Mouse (Mus musculus) midbrain, postnatal 0 days (tissue): ENCODE measurements at regions not wholly inside any gene's neighbourhood (a gene's known extent, or its start where the extent isn't known, plus 50 kb on each side); places are given as distances from the start of the nearest gene placed in this dataset.

Source experiments
- ATAC-seq: fragments of 200-750 bp; cut with Nextera tagmentation; 2 replicates; pipeline ENCODE4 v1.8.0; 2017; ENCODE audit warnings: moderate number of reproducible peaks, mild to moderate bottlenecking, moderate TSS enrichment, moderate library complexity; ENCODE audit not compliant: low FRiP score
- DNase-seq: peaks from one replicate; pipeline ENCODE4 v3.0.0-alpha.2; 2015; ENCODE audit warnings: low spot score
- H3K27ac ChIP-seq: fragments of 300-500 bp; sonication (generic); 2 replicates; pipeline ENCODE4 v1.5.1; 2014; ENCODE audit warnings: low read depth, mild to moderate bottlenecking, low read length, mixed read lengths
- H3K27me3 ChIP-seq: fragments of 300-500 bp; sonication (generic); 2 replicates; pipeline ENCODE4 v1.6.1; 2014; ENCODE audit warnings: low read length, control low read depth, mixed read lengths; ENCODE audit not compliant: insufficient read depth
- H3K36me3 ChIP-seq: fragments of 300-500 bp; sonication (generic); 2 replicates; pipeline ENCODE4 v1.6.1; 2014; ENCODE audit warnings: low read length, control low read depth, mixed read lengths; ENCODE audit not compliant: insufficient read depth
- H3K4me1 ChIP-seq: fragments of 300-500 bp; sonication (generic); 2 replicates; pipeline ENCODE4 v1.6.1; 2014; ENCODE audit warnings: mild to moderate bottlenecking, control low read depth, antibody characterized with exemption, low read length, mixed read lengths; ENCODE audit not compliant: insufficient read depth
- H3K4me2 ChIP-seq: fragments of 300-500 bp; sonication (generic); 2 replicates; pipeline ENCODE4 v1.6.1; 2014; ENCODE audit warnings: low read depth, mild to moderate bottlenecking, low read length, mixed read lengths; ENCODE audit not compliant: poor library complexity, severe bottlenecking
- H3K4me3 ChIP-seq: fragments of 300-500 bp; sonication (generic); 2 replicates; pipeline ENCODE4 v1.5.1; 2014; ENCODE audit warnings: low read depth, mild to moderate bottlenecking, low read length, moderate library complexity
- H3K9ac ChIP-seq: fragments of 300-500 bp; sonication (generic); replicated peaks from 2 replicates; pipeline ENCODE4 v1.6.1; 2014; ENCODE audit warnings: mild to moderate bottlenecking, low read length, moderate library complexity, mixed read lengths; ENCODE audit not compliant: poor library complexity, severe bottlenecking
- H3K9me3 ChIP-seq: fragments of 300-500 bp; sonication (generic); 2 replicates; pipeline ENCODE4 v1.6.1; 2016; ENCODE audit warnings: low read length, control low read depth
- CTCF ChIP-seq: IDR thresholded peaks from 2 replicates; pipeline ENCODE4 v1.5.1; 2016; ENCODE audit warnings: antibody characterized with exemption, mild to moderate bottlenecking
- WGBS: fragments of 180-500 bp; shearing (Covaris S2); extraction: QIAGEN DNeasy Blood & Tissue Kit; methylation state at CpG from one replicate; pipeline ENCODE4 v1.1.7; 2014; 5-methylcytosine and 5-hydroxymethylcytosine counted together

- Histone ChIP-seq H3K4me2 (no peak overlapping the region), H3K4me3 (no peak overlapping the region), H3K27ac (0 out of 2 replicates have a peak overlapping the region, but pooled peaks have one; percentile 67), H3K27me3 (no peaks in the 10 kb centered on the region), H3K9ac (no peak overlapping the region), H3K4me1 (0 out of 2 replicates have a peak, but pooled peaks cover 3% of the 10 kb centered on the region), H3K36me3 (no peaks in the 10 kb centered on the region), H3K9me3 (no peaks in the 10 kb centered on the region)
- ATAC-seq (0 out of 2 replicates have a peak, but pooled peaks have one; percentile 38), DNase-seq (no peak)
- TF ChIP-seq CTCF: no peak
- 14% methylated on average over 2 of the region's 2 CpGs for WGBS
Observed at GRCm38 (mm10) chr3:114463267-114463666, 432.9 kb downstream of the Col11a1 start.

GRCm38 (mm10) chr3:114463714-114464545, 433.6 kb downstream of the Col11a1 start:
- H3K27me3 ChIP-seq: no peaks in the 10 kb centered on the region
- no peak; the same call in 1 of the 2 replicates for TF ChIP-seq CTCF
- 0 out of 2 replicates have a peak, but pooled peaks cover 3% of the 10 kb centered on the region for H3K4me1 ChIP-seq
- no peak overlapping the region for H3K9ac ChIP-seq
- H3K9me3 ChIP-seq: no peaks in the 10 kb centered on the region
- ATAC-seq (peak; percentile 68), DNase-seq (peak; percentile 8)
- no peaks in the 10 kb centered on the region for H3K36me3 ChIP-seq
- peak overlapping the region; percentile 67 for H3K27ac ChIP-seq
- 24% methylated on average over 5 of the region's 5 CpGs for WGBS
- no peak overlapping the region for H3K4me3 ChIP-seq
- no peak overlapping the region for H3K4me2 ChIP-seq

GRCm38 (mm10) chr3:114464546-114464888, 434.2 kb downstream of the Col11a1 start:
- TF ChIP-seq CTCF: peak; percentile 12; the same call in 1 of the 2 replicates
- no peak for ATAC-seq

GRCm38 (mm10) chr3:114483904-114484303, 420.0 kb upstream of the Olfm3 start:
- H3K9ac ChIP-seq: no peak overlapping the region

More at GRCm38 (mm10) chr3:114464546-114464888, 434.2 kb downstream of the Col11a1 start:
- Histone ChIP-seq H3K9ac (no peak overlapping the region), H3K4me2 (no peak overlapping the region), H3K27ac (no peak overlapping the region), H3K27me3 (no peaks in the 10 kb centered on the region), H3K36me3 (no peaks in the 10 kb centered on the region), H3K9me3 (no peaks in the 10 kb centered on the region), H3K4me1 (0 out of 2 replicates have a peak, but pooled peaks cover 3% of the 10 kb centered on the region), H3K4me3 (no peak overlapping the region)
- whole genome bisulfite sequencing: 70% methylated on average over 2 of the region's 2 CpGs
- no peak for DNase-seq

GRCm38 (mm10) chr3:114507690-114508332, 396.1 kb upstream of the Olfm3 start:
- Histone ChIP-seq H3K27me3 (no peaks in the 10 kb centered on the region), H3K9me3 (no peaks in the 10 kb centered on the region), H3K36me3 (no peaks in the 10 kb centered on the region), H3K9ac (no peak overlapping the region), H3K4me1 (no peaks in the 10 kb centered on the region), H3K4me3 (no peak overlapping the region), H3K27ac (no peak overlapping the region), H3K4me2 (no peak overlapping the region)
- 64% methylated on average over 7 of the region's 7 CpGs for WGBS
- TF ChIP-seq CTCF: no peak
- DNase-seq (peak; percentile 46), ATAC-seq (peak; percentile 49; the same call in 1 of the 2 replicates)

More at GRCm38 (mm10) chr3:114483904-114484303, 420.0 kb upstream of the Olfm3 start:
- no peak overlapping the region for H3K27ac ChIP-seq
- H3K36me3 ChIP-seq: no peaks in the 10 kb centered on the region
- H3K4me2 ChIP-seq: no peak overlapping the region
- TF ChIP-seq CTCF: no peak
- ATAC-seq (no peak), DNase-seq (no peak)
- H3K4me1 ChIP-seq: no peaks in the 10 kb centered on the region
- H3K27me3 ChIP-seq: no peaks in the 10 kb centered on the region
- no peaks in the 10 kb centered on the region for H3K9me3 ChIP-seq
- H3K4me3 ChIP-seq: no peak overlapping the region
- 46% methylated on average over 2 of the region's 2 CpGs for WGBS

- no peak for DNase-seq
- Histone ChIP-seq H3K9ac (no peak overlapping the region), H3K27me3 (no peaks in the 10 kb centered on the region), H3K36me3 (no peaks in the 10 kb centered on the region), H3K4me1 (no peaks in the 10 kb centered on the region), H3K9me3 (no peaks in the 10 kb centered on the region), H3K4me3 (no peak overlapping the region), H3K4me2 (no peak overlapping the region), H3K27ac (no peak overlapping the region)
- TF ChIP-seq CTCF: no peak
- WGBS: 62% methylated on average over 1 of the region's 1 CpGs
- ATAC-seq: no peak
Observed at GRCm38 (mm10) chr3:114515233-114515632, 388.6 kb upstream of the Olfm3 start.
